Mouse (Mus musculus): ENCODE measurements around the gene Acer2. TPM values are rescaled to one million over a fixed set of nuclear protein-coding genes. Genes with fewer than 3 reads are reported as not detected.

Acer2 gene
- total RNA-seq, 1 experiment = 8.3 TPM

DNA sequence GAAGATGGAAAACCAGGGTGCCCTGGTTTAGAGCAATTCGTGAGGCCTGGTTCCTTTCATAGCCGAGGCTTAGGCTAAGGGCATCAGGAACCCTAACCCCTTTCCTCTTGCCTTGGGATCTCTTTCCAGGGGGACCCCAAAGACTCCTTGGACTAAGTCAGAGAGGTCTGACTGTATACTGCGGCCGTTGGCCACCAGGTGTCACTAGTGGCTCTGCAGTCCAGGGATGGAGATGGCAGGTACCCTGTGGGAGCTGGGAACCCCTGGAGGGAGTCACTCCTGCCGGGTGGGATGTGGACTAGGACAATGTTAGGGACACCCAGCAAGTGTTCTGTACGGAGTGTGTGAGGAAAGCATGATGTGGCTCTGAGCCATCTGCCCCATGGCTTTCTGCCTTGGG lies 58.8 kb downstream of the Acer2 start:
- H3K9ac ChIP-seq (ENCODE audit: insufficient read depth, low read depth, low read length, poor library complexity, severe bottlenecking) = no peak overlapping the region
- peaks cover 11% of the 10 kb centered on the region for H3K36me3 ChIP-seq (ENCODE audit: control insufficient read depth, insufficient read depth, low read length, poor library complexity, severe bottlenecking)
- no peaks in the 10 kb centered on the region for H3K9me3 ChIP-seq (ENCODE audit: control insufficient read depth, insufficient read depth, low read depth, low read length)
- 0 out of 4 replicates have a peak, but pooled peaks cover 0 to 2% of the 10 kb centered on the region in 2 experiments for H3K4me1 ChIP-seq (ENCODE audit: control insufficient read depth in 2 of 2, insufficient read depth in 2 of 2, low read length in 2 of 2, poor library complexity in 1 of 2)
- in situ Hi-C loops (cut with MboI; ENCODE audit: low sequenced_read_pairs in 2 of 2, unreplicated experiment in 2 of 2) = no loop called here
- no peak overlapping the region for H3K4me3 ChIP-seq (ENCODE audit: insufficient read depth in 1 of 2, low read depth in 1 of 2, low read length in 2 of 2, poor library complexity in 1 of 2, severe bottlenecking in 1 of 2)
- TF ChIP-seq HCFC1 (IDR thresholded peaks at IDR 0.05; ENCODE audit: borderline replicate concordance, insufficient read depth, low read length) = no peak
- no peak for TF ChIP-seq ZC3H11A (IDR thresholded peaks at IDR 0.05; ENCODE audit: borderline replicate concordance, low read depth, low read length)
- no peak for TF ChIP-seq ZNF384 (IDR thresholded peaks at IDR 0.05; ENCODE audit: low read depth, low read length)
- TF ChIP-seq CHD2 (IDR thresholded peaks at IDR 0.05; ENCODE audit: low read depth, low read length) = no peak
- no peak for TF ChIP-seq MAFK (IDR thresholded peaks at IDR 0.05; ENCODE audit: insufficient read depth, low read depth, low read length)
- no peak overlapping the region for H3K27ac ChIP-seq (ENCODE audit: insufficient read depth, low read depth, low read length, poor library complexity, severe bottlenecking)
- DNase-seq (ENCODE audit: low read depth, low spot score) = no peak

DNA sequence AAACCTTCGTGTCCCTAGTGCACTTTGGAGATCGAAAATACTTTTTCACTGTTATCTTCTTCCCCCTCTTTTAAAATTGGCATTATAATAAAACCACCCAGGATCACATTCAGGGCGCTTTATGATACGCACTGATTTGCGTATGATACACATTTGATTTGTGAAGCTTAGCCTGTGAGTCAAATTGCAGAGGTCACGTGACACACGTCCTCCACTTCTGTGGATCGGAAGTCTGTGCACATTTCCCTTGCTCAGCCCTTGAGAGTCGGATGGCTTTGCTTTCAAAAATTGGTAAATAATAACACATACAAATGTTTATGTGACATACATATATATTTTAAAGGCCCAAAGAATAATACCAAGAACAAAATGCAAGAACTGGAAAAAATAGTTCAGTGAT lies 62.0 kb downstream of the Acer2 start:
- no peak for TF ChIP-seq ZC3H11A (IDR thresholded peaks at IDR 0.05; ENCODE audit: borderline replicate concordance, low read depth, low read length)
- no peak for TF ChIP-seq CHD2 (IDR thresholded peaks at IDR 0.05; ENCODE audit: low read depth, low read length)
- TF ChIP-seq HCFC1 (IDR thresholded peaks at IDR 0.05; ENCODE audit: borderline replicate concordance, insufficient read depth, low read length) = no peak
- TF ChIP-seq MAFK (IDR thresholded peaks at IDR 0.05; ENCODE audit: insufficient read depth, low read depth, low read length) = no peak
- no peak for TF ChIP-seq ZNF384 (IDR thresholded peaks at IDR 0.05; ENCODE audit: low read depth, low read length)
- Histone ChIP-seq H3K4me3 (ENCODE audit: insufficient read depth in 1 of 2, low read depth in 1 of 2, low read length in 2 of 2, poor library complexity in 1 of 2, severe bottlenecking in 1 of 2) (no peak overlapping the region), H3K9ac (ENCODE audit: insufficient read depth, low read depth, low read length, poor library complexity, severe bottlenecking) (no peak overlapping the region), H3K9me3 (ENCODE audit: control insufficient read depth, insufficient read depth, low read depth, low read length) (no peaks in the 10 kb centered on the region), H3K27ac (ENCODE audit: insufficient read depth, low read depth, low read length, poor library complexity, severe bottlenecking) (no peak overlapping the region), H3K36me3 (ENCODE audit: control insufficient read depth, insufficient read depth, low read length, poor library complexity, severe bottlenecking) (peaks cover 11% of the 10 kb centered on the region), H3K4me1 (ENCODE audit: control insufficient read depth in 2 of 2, insufficient read depth in 2 of 2, low read length in 2 of 2, poor library complexity in 1 of 2) (0 out of 4 replicates have a peak, but pooled peaks cover 0 to 2% of the 10 kb centered on the region in 2 experiments)
- DNase-seq (ENCODE audit: low read depth, low spot score) = no peak
- in situ Hi-C loops (cut with MboI; ENCODE audit: low sequenced_read_pairs in 2 of 2, unreplicated experiment in 2 of 2) = no loop called here

DNA sequence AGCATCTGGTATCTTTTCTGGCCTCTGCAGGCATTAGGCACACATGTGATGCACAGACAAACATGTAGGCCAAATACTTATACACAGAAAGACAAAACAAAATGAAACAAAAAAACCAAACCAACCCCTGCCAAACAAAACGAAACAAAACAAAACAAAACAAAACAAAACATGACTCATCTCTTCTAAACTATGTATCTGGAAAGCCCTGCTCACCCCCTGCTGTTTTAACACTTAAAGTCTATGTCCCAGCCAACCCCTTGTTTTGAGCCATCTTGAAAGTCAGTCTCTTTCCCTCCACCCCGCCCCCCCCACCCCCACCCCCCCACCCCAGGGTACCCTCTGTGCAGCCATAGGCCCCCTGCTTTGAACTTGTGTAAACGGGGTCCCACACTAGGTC lies 62.5 kb downstream of the Acer2 start:
- H3K27ac ChIP-seq (ENCODE audit: insufficient read depth, low read depth, low read length, poor library complexity, severe bottlenecking) = no peak overlapping the region
- DNase-seq (ENCODE audit: low read depth, low spot score) = no peak
- no peak overlapping the region for H3K4me3 ChIP-seq (ENCODE audit: insufficient read depth in 1 of 2, low read depth in 1 of 2, low read length in 2 of 2, poor library complexity in 1 of 2, severe bottlenecking in 1 of 2)
- in situ Hi-C loops (cut with MboI; ENCODE audit: low sequenced_read_pairs in 2 of 2, unreplicated experiment in 2 of 2) = no loop called here
- no peak for TF ChIP-seq ZNF384 (IDR thresholded peaks at IDR 0.05; ENCODE audit: low read depth, low read length)
- H3K9ac ChIP-seq (ENCODE audit: insufficient read depth, low read depth, low read length, poor library complexity, severe bottlenecking) = no peak overlapping the region
- 0 out of 4 replicates have a peak, but pooled peaks cover 0 to 2% of the 10 kb centered on the region in 2 experiments for H3K4me1 ChIP-seq (ENCODE audit: control insufficient read depth in 2 of 2, insufficient read depth in 2 of 2, low read length in 2 of 2, poor library complexity in 1 of 2)
- no peaks in the 10 kb centered on the region for H3K9me3 ChIP-seq (ENCODE audit: control insufficient read depth, insufficient read depth, low read depth, low read length)
- H3K36me3 ChIP-seq (ENCODE audit: control insufficient read depth, insufficient read depth, low read length, poor library complexity, severe bottlenecking) = peaks cover 11% of the 10 kb centered on the region

DNA sequence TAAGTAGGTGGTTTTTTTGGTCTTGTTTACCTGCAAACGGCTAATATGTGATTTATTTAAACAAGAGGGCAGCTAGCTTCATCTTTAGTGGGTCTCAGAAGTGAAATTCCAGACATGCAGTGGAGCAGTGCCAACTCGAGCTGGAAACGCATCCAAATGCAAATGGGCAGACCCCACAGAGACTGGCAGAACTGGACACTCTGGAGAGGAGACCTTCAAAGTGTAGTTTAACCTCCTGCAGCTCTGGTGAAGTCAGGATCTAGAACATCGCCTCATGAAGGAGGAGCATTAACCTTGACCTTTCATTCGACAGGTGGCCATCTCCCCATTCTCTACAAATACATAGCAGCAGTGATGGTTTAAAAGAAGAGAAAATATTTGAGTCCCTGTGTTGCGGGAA lies 68.5 kb downstream of the Acer2 start:
- TF ChIP-seq CHD2 (IDR thresholded peaks at IDR 0.05; ENCODE audit: low read depth, low read length) (no peak), MAFK (IDR thresholded peaks at IDR 0.05; ENCODE audit: insufficient read depth, low read depth, low read length) (no peak), HCFC1 (IDR thresholded peaks at IDR 0.05; ENCODE audit: borderline replicate concordance, insufficient read depth, low read length) (no peak), ZC3H11A (IDR thresholded peaks at IDR 0.05; ENCODE audit: borderline replicate concordance, low read depth, low read length) (no peak), ZNF384 (IDR thresholded peaks at IDR 0.05; ENCODE audit: low read depth, low read length) (no peak)
- H3K36me3 ChIP-seq (ENCODE audit: control insufficient read depth, insufficient read depth, low read length, poor library complexity, severe bottlenecking) = no peaks in the 10 kb centered on the region
- H3K4me1 ChIP-seq (ENCODE audit: control insufficient read depth in 2 of 2, insufficient read depth in 2 of 2, low read length in 2 of 2, poor library complexity in 1 of 2) = no peaks in the 10 kb centered on the region; a peak in 1 of 4 replicates
- no peak overlapping the region for H3K9ac ChIP-seq (ENCODE audit: insufficient read depth, low read depth, low read length, poor library complexity, severe bottlenecking)
- peak overlapping the region in 1 of 2 experiments; percentile 53; a peak in 2 of 4 replicates for H3K4me3 ChIP-seq (ENCODE audit: insufficient read depth in 1 of 2, low read depth in 1 of 2, low read length in 2 of 2, poor library complexity in 1 of 2, severe bottlenecking in 1 of 2)
- in situ Hi-C loops (cut with MboI; ENCODE audit: low sequenced_read_pairs in 2 of 2, unreplicated experiment in 2 of 2) = no loop called here
- DNase-seq (ENCODE audit: low read depth, low spot score) = no peak
- H3K9me3 ChIP-seq (ENCODE audit: control insufficient read depth, insufficient read depth, low read depth, low read length) = no peaks in the 10 kb centered on the region
- H3K27ac ChIP-seq (ENCODE audit: insufficient read depth, low read depth, low read length, poor library complexity, severe bottlenecking) = no peak overlapping the region

DNA sequence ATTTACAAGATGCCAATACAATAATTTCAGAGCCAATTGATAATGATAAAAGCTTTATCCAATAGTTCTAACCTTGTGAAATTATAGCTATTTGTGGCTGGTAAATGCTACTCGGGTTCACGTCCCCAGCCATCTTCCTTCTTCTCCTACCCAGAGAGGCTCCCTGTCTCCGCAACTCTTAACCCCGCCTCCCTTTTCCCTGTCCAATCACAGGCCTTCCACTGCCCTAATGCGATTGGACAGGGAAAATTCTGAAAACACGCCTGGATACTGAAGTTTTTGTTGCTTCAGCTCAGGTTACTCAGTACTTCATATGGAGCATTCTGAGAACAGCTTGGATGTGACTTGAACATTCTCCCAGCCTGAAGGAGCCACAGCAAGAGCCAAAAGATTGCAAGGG lies 69.1 kb downstream of the Acer2 start:
- TF ChIP-seq CHD2 (IDR thresholded peaks at IDR 0.05; ENCODE audit: low read depth, low read length) = no peak
- no peak for TF ChIP-seq ZNF384 (IDR thresholded peaks at IDR 0.05; ENCODE audit: low read depth, low read length)
- no peak for TF ChIP-seq MAFK (IDR thresholded peaks at IDR 0.05; ENCODE audit: insufficient read depth, low read depth, low read length)
- TF ChIP-seq HCFC1 (IDR thresholded peaks at IDR 0.05; ENCODE audit: borderline replicate concordance, insufficient read depth, low read length) = no peak
- no peak for TF ChIP-seq ZC3H11A (IDR thresholded peaks at IDR 0.05; ENCODE audit: borderline replicate concordance, low read depth, low read length)
- Histone ChIP-seq H3K27ac (ENCODE audit: insufficient read depth, low read depth, low read length, poor library complexity, severe bottlenecking) (no peak overlapping the region), H3K36me3 (ENCODE audit: control insufficient read depth, insufficient read depth, low read length, poor library complexity, severe bottlenecking) (no peaks in the 10 kb centered on the region), H3K4me1 (ENCODE audit: control insufficient read depth in 2 of 2, insufficient read depth in 2 of 2, low read length in 2 of 2, poor library complexity in 1 of 2) (no peaks in the 10 kb centered on the region; a peak in 1 of 4 replicates), H3K9ac (ENCODE audit: insufficient read depth, low read depth, low read length, poor library complexity, severe bottlenecking) (no peak overlapping the region), H3K4me3 (ENCODE audit: insufficient read depth in 1 of 2, low read depth in 1 of 2, low read length in 2 of 2, poor library complexity in 1 of 2, severe bottlenecking in 1 of 2) (peak overlapping the region in 1 of 2 experiments; percentile 53; a peak in 2 of 4 replicates), H3K9me3 (ENCODE audit: control insufficient read depth, insufficient read depth, low read depth, low read length) (no peaks in the 10 kb centered on the region)
- in situ Hi-C loops (cut with MboI; ENCODE audit: low sequenced_read_pairs in 2 of 2, unreplicated experiment in 2 of 2) = no loop called here
- DNase-seq (ENCODE audit: low read depth, low spot score) = peak; percentile 55
